Mouse (Mus musculus): ENCODE results near the gene Rprm. TPM values are rescaled to one million over a fixed set of nuclear protein-coding genes. Genes with fewer than 3 reads are reported as not detected.

Gene Rprm
- polyA plus RNA-seq, 1 experiment from 2014 or later: 74.2 TPM

- no peaks in the 10 kb centered on the region for H3K27me3 ChIP-seq (ENCODE audit: control insufficient read depth, insufficient read depth, low read length)
- 2% methylated on average over 29 of the region's 29 CpGs for WGBS
- H3K36me3 ChIP-seq (ENCODE audit: control insufficient read depth, insufficient read depth, low read length): no peaks in the 10 kb centered on the region
- H3K4me2 ChIP-seq (ENCODE audit: low read depth, low read length): peak overlapping the region; percentile 89
- peak overlapping the region; percentile 51 for H3K4me3 ChIP-seq (ENCODE audit: low read depth, low read length)
- peaks cover 4% of the 10 kb centered on the region; the same call in 1 of the 2 replicates for H3K4me1 ChIP-seq (ENCODE audit: control insufficient read depth, insufficient read depth, low read length)
- ATAC-seq (ENCODE audit: low read depth): peak; percentile 30; the same call in 1 of the 2 replicates
- H3K9ac ChIP-seq (replicated peaks; ENCODE audit: low read depth, low read length): peak overlapping the region; percentile 65
- H3K27ac ChIP-seq (ENCODE audit: low read depth, low read length): peak overlapping the region; percentile 40; the same call in 1 of the 2 replicates
- H3K9me3 ChIP-seq (ENCODE audit: control insufficient read depth, low read length): no peaks in the 10 kb centered on the region
Measured at GRCm38 (mm10) chr2:54083861-54084736, 1.3 kb downstream of the Rprm start.

GRCm38 (mm10) chr2:54078961-54079360 is 6.4 kb downstream of the Rprm start:
- H3K36me3 ChIP-seq (ENCODE audit: control insufficient read depth, insufficient read depth, low read length): no peaks in the 10 kb centered on the region
- no peak overlapping the region for H3K9ac ChIP-seq (replicated peaks; ENCODE audit: low read depth, low read length)
- ATAC-seq (ENCODE audit: low read depth): peak; percentile 59; the same call in 1 of the 2 replicates
- H3K4me2 ChIP-seq (ENCODE audit: low read depth, low read length): no peak overlapping the region
- no peak overlapping the region for H3K4me3 ChIP-seq (ENCODE audit: low read depth, low read length)
- no peaks in the 10 kb centered on the region for H3K27me3 ChIP-seq (ENCODE audit: control insufficient read depth, insufficient read depth, low read length)
- H3K27ac ChIP-seq (ENCODE audit: low read depth, low read length): no peak overlapping the region
- WGBS: 49% methylated on average over 7 of the region's 7 CpGs
- H3K9me3 ChIP-seq (ENCODE audit: control insufficient read depth, low read length): no peaks in the 10 kb centered on the region
- H3K4me1 ChIP-seq (ENCODE audit: control insufficient read depth, insufficient read depth, low read length): no peaks in the 10 kb centered on the region

GRCm38 (mm10) chr2:54071526-54071925 is 13.8 kb downstream of the Rprm start:
- no peak overlapping the region for H3K4me2 ChIP-seq (ENCODE audit: low read depth, low read length)
- H3K27ac ChIP-seq (ENCODE audit: low read depth, low read length): no peak overlapping the region
- no peak overlapping the region for H3K4me3 ChIP-seq (ENCODE audit: low read depth, low read length)
- H3K9me3 ChIP-seq (ENCODE audit: control insufficient read depth, low read length): no peaks in the 10 kb centered on the region
- H3K27me3 ChIP-seq (ENCODE audit: control insufficient read depth, insufficient read depth, low read length): no peaks in the 10 kb centered on the region
- H3K36me3 ChIP-seq (ENCODE audit: control insufficient read depth, insufficient read depth, low read length): no peaks in the 10 kb centered on the region
- no peak for ATAC-seq (ENCODE audit: low read depth)
- no peaks in the 10 kb centered on the region for H3K4me1 ChIP-seq (ENCODE audit: control insufficient read depth, insufficient read depth, low read length)
- H3K9ac ChIP-seq (replicated peaks; ENCODE audit: low read depth, low read length): no peak overlapping the region
- 53% methylated on average over 1 of the region's 1 CpGs for WGBS

GRCm38 (mm10) chr2:54062421-54062820 is 22.9 kb downstream of the Rprm start:
- no peaks in the 10 kb centered on the region for H3K36me3 ChIP-seq (ENCODE audit: control insufficient read depth, insufficient read depth, low read length)
- no peak overlapping the region for H3K4me2 ChIP-seq (ENCODE audit: low read depth, low read length)
- H3K4me1 ChIP-seq (ENCODE audit: control insufficient read depth, insufficient read depth, low read length): no peaks in the 10 kb centered on the region
- H3K27ac ChIP-seq (ENCODE audit: low read depth, low read length): no peak overlapping the region
- no peak overlapping the region for H3K4me3 ChIP-seq (ENCODE audit: low read depth, low read length)
- H3K9me3 ChIP-seq (ENCODE audit: control insufficient read depth, low read length): no peaks in the 10 kb centered on the region
- H3K27me3 ChIP-seq (ENCODE audit: control insufficient read depth, insufficient read depth, low read length): no peaks in the 10 kb centered on the region
- 52% methylated on average over 1 of the region's 1 CpGs for WGBS
- no peak for ATAC-seq (ENCODE audit: low read depth)
- no peak overlapping the region for H3K9ac ChIP-seq (replicated peaks; ENCODE audit: low read depth, low read length)

GRCm38 (mm10) chr2:54061039-54061438 is 24.3 kb downstream of the Rprm start:
- H3K27me3 ChIP-seq (ENCODE audit: control insufficient read depth, insufficient read depth, low read length): no peaks in the 10 kb centered on the region
- H3K4me1 ChIP-seq (ENCODE audit: control insufficient read depth, insufficient read depth, low read length): no peaks in the 10 kb centered on the region
- H3K9me3 ChIP-seq (ENCODE audit: control insufficient read depth, low read length): no peaks in the 10 kb centered on the region
- H3K4me3 ChIP-seq (ENCODE audit: low read depth, low read length): no peak overlapping the region
- no peak overlapping the region for H3K9ac ChIP-seq (replicated peaks; ENCODE audit: low read depth, low read length)
- no peaks in the 10 kb centered on the region for H3K36me3 ChIP-seq (ENCODE audit: control insufficient read depth, insufficient read depth, low read length)
- H3K27ac ChIP-seq (ENCODE audit: low read depth, low read length): no peak overlapping the region
- no peak for ATAC-seq (ENCODE audit: low read depth)
- H3K4me2 ChIP-seq (ENCODE audit: low read depth, low read length): no peak overlapping the region
